8 mouse cellular contexts compared by ENCODE assay signal in the genomic region with DNA sequence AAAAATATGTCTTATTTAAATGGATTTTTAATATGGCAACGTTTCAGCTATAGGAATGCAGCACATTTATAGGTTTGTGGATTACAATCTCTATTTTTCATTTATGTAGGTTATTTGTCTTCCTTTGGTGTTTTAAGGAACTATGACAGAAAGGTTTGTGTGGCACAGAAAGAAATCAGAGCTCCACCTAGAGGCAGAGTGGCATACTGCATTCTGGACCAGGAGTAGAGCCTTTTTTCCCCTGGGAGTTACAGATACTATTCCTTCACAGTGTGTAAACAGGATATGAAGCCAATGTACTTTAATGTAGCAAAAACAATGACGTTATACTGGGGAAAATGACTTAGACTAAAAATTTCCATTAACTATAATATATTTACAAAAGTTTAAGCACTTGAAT.
DNase-seq lines count a peak whose midpoint lies in the region; ATAC-seq and TF ChIP-seq lines count a peak whose summit lies in the region.

No protein-coding gene starts in this region.

- peak; percentile 80 for TF ChIP-seq CTCF in brain, embryonic 14.5 days (IDR thresholded peaks at IDR 0.05; ENCODE audit: borderline replicate concordance, extremely low read depth, insufficient read depth, insufficient read length)

- intact Hi-C loops in left cerebral cortex, postnatal 36 days (cut with DNase I) = no loop called here

- TF ChIP-seq POLR2A in brain, embryonic 14.5 days (IDR thresholded peaks at IDR 0.05; ENCODE audit: borderline replicate concordance, extremely low read depth, insufficient read depth, insufficient read length, poor library complexity, severe bottlenecking) = no peak

- no peak for ATAC-seq in erythroblast, adult 5-6 weeks (replicated peaks; ENCODE audit: low FRiP score, poor library complexity, severe bottlenecking)

- DNase-seq in urinary bladder, postnatal 14 days (ENCODE audit: low spot score) = peak; percentile 49
- DNase-seq in urinary bladder, postnatal 10 days (ENCODE audit: low spot score) = no peak
- peak; percentile 79 for DNase-seq in brain, embryonic 14.5 days (ENCODE audit: low read depth)
- peak; percentile 65 for DNase-seq in forelimb bud, embryonic 11.5 days (ENCODE audit: low read depth, low spot score)
- DNase-seq in kidney, adult 18-20 months = peak; percentile 61
- DNase-seq in left cerebral cortex, postnatal 36 days (ENCODE audit: low spot score in 2 of 2) = peak; percentile 15 to 52
- peak; percentile 88 for DNase-seq in retina, embryonic 14.5 days (ENCODE audit: low spot score)
